Mouse (Mus musculus): ENCODE measurements around the gene Vps13c.

Vps13c gene

DNA sequence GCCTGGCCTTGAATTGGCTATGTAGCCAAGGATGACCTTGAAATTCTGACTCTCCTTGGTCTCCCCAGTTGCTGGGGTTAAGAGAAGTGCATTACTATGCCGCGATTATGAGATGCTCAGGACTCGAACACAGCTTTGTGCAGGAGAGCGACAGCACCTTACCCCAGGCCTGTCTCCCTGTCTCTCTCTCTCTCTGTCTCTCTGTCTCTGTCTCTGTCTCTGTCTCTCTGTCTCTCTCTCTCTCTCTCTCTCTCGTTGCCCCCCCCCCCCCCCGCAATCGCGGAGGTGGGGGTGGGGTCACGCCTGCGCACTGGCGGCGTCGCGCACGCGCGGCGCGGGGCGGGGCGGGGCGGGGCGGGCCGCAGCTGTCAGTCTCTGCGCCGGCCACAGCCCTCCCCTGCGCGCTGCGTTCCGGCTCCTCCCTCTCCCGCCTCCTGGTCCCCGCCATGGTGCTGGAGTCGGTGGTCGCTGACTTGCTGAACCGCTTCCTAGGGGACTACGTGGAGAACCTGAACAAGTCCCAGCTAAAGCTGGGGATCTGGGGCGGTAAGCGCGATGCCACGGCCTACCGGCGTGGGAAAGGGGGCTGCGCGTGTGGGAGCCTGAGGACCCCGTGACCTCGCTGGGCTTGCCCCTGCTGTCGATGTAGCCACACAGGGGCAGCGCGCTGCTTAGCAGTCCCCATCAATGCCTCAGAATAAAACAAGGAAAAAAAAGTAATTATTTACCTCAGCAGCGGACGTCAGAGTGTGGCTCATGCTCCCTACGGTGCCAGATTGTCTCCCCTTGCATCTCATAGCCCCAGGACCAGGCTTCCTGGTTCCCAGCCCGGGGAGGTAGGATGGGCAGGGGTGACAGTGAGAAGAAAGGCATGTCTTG lies at the start of gene Vps13c:
Gene Vps13c, plus strand, starts transcription at position 416 of the 879 bp plus-strand sequence.
- in situ Hi-C loops (cut with MboI, MseI): loop anchor here in 1 of 2 experiments (25.0 kb wide), 1 partner anchor 122 kb away; no protein-coding TSS in a partner anchor

DNA sequence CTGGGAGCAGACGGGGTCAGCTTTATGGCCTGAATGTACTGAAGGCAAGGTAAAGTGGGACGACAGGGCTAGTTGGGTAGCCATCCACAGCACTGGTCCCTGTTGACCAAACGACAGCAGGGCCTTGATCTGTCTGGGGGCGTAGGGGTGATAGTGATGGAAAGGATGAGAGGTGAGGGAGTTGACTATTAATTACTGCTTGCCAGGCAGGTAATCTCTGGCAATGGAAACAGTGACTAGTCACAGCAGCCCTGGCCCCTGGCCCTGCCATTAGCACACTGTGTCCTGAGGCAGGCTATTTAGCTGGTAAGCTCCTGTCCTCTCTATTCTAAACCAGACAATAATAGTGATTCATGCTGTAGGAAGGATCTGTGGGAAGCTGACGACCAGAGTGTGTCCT lies 47.8 kb upstream of the Vps13c start:
- in situ Hi-C loops (cut with MboI, MseI): loop anchor here in 1 of 2 experiments (25.0 kb wide), 1 partner anchor 1630 kb away; the partner anchor contains the start of gene Dapk2

DNA sequence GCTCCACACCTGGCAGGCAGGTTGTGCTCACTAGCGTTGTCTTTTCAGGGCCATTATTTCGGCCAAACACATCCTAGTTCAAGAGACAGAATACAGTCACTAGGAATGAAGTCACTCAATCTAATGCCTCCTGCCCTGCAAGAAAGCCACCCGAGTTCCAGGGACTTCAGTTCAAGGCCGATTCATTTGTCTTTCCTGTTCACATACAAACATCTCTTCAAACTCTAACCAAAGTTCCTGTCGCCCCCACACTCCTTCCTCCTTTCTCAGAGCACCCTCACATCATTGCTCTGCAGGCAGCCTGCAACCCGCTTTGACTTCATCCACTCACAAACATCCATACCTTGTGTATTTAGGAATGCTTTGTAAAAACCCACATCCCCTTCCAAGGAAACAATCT lies 46.7 kb upstream of the Vps13c start:
- in situ Hi-C loops (cut with MboI, MseI): loop anchor here in 1 of 2 experiments (25.0 kb wide), 1 partner anchor 1631 kb away; the partner anchor contains the start of gene Dapk2

DNA sequence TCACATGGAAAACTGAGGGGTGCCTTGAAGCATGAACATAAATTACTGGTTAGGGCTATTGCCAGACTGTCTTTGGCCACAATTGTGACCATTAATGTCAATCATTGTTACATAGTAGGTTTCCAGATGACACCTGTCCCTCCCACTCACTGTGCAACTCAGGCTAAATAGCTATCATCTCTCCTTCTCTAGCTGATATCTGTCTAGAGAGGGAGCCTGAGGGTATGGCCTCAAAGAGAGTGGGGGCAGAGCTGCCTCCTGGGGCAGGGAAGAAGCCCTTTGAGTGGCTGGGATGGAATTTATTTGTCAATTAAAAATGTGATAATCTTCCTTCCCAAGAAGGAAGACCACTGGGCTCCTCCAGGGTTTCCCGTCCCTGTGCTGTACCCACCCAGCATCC lies 46.0 kb upstream of the Vps13c start:
- in situ Hi-C loops (cut with MboI, MseI): loop anchor here in 1 of 2 experiments (25.0 kb wide), 1 partner anchor 1632 kb away; the partner anchor contains the start of gene Dapk2

DNA sequence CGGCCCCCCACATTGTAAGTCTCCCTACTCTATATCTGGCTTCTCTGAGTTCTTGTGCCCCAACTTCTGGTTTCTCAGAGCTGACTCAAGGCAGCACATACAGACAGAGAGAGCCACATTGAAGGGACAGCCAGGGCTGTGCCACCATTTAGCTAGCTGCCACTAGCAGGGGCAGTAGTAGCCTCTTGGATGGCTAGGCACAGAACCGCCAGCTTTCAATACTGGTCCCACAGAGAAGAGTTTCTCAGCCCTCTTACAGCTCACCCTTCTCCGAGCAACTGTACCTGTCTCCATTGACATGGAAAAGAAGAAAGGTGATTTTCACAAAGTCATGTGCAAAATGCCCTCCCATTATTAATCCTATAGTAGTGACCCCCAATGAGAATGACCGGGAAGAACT lies 45.5 kb upstream of the Vps13c start:
- in situ Hi-C loops (cut with MboI, MseI): loop anchor here in 1 of 2 experiments (25.0 kb wide), 1 partner anchor 1632 kb away; the partner anchor contains the start of gene Dapk2

DNA sequence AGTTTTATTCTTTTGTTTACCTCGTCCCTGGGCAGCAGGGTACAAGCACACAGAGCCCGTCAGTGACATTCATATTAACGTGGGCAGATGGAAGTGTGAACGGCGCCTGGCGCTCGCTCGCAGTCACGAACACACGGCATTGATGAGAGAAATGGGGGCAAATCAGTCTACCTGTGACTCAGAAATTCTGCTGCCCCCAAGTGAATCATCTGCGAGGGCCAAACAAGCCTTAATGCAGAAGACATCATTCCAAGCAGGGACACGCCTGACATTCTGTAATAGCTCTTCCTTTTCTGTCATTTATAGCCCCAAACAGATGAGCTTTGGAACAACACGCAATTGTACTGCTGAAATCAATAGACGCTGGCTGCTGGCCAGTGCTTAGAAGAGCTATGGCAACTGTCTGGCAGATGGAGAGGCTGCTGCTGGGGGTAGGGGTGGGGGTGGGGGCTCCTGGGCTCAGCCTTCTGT lies 45.0 kb upstream of the Vps13c start:
- in situ Hi-C loops (cut with MboI, MseI): loop anchor here in 1 of 2 experiments (25.0 kb wide), 1 partner anchor 1633 kb away; the partner anchor contains the start of gene Dapk2

DNA sequence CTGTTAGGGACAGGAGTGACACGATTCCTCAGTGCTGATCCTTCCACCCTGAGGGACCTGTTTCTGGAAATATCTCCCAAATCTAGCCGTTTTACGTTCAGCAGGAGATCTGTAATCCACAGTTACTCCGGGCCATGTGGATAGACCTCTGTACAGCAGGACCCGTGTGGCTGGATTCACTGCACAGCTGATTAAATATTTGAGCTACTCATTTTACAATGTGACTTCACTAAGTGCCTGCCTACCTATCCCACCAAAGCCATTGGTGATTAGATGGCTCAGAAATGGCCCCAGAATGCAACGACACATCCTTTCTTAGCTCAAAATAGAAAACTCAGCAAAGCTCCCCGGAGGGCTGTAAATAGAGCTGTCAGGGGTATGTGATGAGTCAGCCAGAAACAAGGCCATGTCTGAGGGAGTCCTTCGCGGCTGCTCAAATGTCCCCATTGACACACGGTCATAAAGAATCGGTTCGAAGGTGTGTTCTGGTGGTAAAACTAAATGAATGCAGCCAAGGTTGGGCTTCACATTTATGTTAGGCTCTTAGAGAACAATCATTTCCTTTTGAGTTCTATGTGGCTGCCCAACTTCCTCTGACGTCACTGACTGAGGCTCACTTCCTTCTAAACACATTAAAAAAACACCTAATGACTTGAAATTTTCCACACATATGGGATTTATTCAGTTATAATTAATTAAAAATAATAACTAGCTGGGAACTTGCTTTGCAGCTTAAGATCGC lies 40.9 kb upstream of the Vps13c start:
- in situ Hi-C loops (cut with MboI, MseI): loop anchor here in 1 of 2 experiments (25.0 kb wide), 1 partner anchor 1637 kb away; the partner anchor contains the start of gene Dapk2

DNA sequence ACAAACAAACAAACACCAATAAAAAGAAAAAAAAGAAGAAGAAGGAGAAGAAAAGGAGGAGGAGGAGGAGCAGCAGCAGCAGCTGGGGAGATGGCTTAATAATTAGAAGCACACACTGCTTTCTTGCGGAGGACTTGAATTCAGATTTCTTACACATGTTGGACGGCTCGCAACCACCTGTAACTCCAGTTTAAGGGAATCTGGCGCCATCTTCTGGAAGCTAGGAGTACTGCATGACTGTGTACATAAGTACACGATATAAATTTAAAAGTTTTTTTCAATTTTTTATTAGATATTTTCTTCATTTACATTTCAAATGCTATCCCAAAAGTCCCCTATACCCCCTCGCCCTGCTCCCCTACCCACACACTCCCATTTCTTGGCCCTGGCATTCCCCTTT lies 38.0 kb upstream of the Vps13c start:
- in situ Hi-C loops (cut with MboI, MseI): loop anchor here in 1 of 2 experiments (5.0 kb wide), 1 partner anchor 120 kb away; no protein-coding TSS in a partner anchor

DNA sequence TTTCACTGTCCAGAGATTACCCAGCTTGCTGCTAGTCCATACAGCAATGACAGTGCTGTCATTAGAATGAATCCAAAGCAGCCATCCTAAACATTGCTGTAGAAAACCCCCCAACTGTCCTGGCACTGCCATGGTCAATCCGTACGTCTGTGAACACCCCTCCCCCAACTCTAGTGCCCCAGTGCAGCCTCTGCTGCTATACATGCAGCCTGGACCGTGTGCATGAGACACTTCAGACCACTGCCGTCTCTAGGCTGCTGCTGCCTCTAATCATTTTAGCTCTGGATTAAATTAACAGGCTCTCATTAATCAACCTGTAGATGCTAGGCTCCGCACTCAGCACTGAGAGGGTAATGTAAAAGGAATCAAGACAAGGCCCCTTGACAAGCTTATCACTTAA lies 33.2 kb upstream of the Vps13c start:
- in situ Hi-C loops (cut with MboI, MseI): loop anchor here in 1 of 2 experiments (5.0 kb wide), 1 partner anchor 95 kb away; no protein-coding TSS in a partner anchor

DNA sequence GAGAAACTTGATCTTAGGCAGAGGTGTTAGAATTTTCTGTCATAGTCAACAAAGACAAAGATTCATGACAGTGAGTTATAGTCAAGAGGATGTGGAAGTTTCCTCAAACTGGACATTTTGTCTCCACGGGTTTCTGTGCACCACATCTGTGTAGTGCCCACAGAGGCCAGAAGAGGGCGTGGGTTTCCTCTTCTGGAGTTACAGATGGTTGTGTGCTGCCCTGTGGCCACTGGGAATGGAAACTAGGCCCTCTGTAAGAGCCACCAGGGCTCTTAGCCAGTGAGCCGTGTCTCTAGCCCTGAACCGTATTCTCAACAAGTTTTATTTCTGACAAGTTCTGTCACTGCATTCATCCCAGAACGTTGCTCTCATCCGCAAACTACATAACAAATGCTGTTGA lies 29.7 kb upstream of the Vps13c start:
- in situ Hi-C loops (cut with MboI, MseI): no loop called here

DNA sequence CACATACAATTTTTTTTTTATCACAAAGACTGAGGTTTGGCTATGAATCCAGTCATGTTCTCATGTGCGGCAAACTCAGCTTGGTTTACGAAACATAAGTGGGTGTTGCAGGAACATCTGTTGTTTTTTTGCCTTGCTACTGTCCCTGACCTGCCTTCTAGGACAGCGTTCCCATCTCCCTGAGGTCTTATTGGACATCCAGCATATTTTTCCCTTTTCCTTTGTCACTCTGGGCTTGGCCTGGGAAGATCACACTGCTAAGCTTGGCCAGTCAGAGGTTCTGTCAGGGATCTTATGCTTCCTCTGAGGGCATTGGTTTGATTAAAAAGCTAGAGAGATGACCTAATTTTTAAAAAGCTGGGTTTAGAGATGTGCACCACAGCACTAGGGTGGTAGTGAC lies 29.1 kb upstream of the Vps13c start:
- in situ Hi-C loops (cut with MboI, MseI): no loop called here

DNA sequence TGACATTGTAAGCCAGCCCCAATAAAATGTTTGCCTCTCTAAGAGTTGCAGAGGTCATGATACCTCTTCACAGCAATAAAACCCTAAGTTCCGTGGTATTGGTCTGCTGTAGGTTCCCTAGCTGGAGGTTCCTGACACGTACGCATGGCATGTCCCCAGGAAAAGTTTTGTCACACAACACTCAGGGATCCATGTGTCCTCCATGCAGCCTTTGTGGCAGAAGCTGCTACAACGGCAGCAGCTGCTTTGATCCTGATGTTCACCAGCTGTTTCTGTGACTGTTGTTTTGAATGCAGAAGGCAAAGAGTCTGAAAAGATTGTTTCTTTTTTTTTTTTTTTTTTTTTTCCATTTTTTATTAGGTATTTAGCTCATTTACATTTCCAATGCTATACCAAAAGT lies 27.0 kb upstream of the Vps13c start:
- in situ Hi-C loops (cut with MboI, MseI): no loop called here

DNA sequence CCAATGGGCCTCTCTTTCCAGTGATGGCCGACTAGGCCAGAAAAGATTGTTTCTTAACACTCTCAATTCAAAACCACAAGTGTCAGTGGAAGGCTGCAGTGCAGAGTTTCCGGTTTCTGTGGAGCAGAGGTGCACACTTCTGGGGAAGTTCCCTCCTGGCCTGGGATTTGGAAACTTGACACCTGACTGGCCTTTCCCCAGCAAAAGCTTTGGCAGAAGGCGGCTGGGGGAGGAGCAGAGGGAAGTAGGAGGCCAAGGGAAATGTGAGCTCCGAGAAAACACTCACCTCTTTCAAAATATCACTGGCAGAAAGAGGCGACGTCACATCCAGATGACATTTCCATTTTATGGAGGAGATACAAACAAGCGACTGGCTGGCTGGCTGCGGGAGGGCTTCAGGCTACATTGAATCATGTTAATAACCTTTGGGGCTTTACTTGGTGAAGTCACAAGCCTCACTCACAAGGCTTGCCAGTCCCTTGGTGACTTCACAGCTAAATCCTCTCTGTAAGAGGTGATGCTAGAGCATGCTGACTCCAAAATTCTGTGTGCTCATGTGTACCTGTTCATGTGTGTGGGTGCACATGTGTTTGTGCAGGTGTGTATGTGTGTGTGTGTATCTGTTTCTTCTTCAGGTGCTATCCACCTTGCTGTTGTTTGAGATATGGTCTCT lies 26.4 kb upstream of the Vps13c start:
- in situ Hi-C loops (cut with MboI, MseI): no loop called here

DNA sequence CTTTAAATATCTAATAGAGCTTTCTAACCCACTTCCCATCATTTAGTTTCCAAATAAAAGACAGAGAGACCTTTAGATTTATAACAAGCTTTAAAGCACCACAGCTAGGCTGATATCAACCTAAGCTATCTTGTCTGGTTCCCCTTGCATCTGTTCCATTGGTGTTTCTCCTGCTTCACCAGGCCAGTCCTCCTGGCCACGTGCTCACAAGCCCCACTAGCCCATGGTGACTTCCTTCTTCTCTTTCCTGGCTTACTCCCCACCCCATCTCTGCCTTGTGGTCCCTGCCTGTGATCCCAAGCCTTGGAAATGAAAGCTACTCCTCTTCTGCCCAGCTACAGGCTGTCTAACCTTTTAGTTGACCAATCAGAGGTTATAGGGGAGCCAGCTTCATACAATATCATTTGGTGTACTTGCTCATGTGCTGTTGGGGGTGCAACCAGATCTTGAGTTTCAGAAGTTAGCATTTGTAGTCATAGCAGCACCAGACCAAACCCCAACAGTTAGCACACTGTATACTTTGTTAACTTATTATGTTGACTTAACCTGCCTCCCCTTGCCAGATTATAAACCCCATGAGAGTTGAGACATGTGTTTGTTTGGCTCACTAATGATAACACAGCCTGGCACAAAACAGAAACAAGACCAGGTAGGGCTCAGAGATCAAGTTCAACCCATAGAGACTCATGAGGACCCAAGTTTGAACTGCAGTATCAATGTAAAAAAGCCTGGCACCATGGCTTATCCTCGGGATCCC lies 23.8 kb upstream of the Vps13c start:
- in situ Hi-C loops (cut with MboI, MseI): loop anchor here in 1 of 2 experiments (5.0 kb wide), 1 partner anchor 156 kb away; no protein-coding TSS in a partner anchor

DNA sequence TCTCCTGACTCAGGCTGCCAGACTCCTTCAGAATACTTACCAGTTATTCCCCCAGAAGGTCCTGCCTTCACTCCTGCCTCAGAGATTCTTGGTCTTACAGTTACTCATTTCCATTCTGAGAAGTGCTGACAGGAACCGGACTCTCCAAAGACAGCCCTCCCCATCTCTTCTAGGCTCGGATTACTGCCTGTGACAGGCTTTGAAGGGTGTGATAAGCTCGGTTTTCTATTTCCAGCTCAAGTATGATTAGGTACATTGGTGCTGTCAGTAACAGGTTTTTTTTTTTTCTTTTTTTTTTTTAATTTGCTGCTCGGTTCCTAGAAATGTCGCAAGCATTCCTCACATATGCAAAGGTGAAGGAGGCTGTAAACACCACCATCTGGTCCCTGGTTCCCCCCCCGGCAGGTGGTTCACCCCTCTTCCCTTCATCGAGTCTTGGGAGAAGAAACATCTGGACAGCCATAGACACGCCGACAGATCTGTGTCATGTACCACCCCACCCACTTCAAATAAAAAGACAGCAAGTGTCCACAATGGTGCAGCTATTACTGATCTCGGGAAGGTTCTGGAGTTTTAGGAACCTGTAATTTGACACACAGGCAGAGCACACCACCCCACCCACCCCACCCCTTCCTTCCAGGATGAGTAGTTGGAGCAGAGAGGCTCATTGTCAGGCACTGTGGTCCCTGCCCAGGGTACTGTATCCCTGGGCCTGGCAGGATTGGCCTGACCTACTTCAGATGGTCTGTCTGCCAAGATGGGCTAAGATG lies 22.1 kb upstream of the Vps13c start:
- in situ Hi-C loops (cut with MboI, MseI): loop anchor here in 1 of 2 experiments (5.0 kb wide), 1 partner anchor 154 kb away; no protein-coding TSS in a partner anchor

DNA sequence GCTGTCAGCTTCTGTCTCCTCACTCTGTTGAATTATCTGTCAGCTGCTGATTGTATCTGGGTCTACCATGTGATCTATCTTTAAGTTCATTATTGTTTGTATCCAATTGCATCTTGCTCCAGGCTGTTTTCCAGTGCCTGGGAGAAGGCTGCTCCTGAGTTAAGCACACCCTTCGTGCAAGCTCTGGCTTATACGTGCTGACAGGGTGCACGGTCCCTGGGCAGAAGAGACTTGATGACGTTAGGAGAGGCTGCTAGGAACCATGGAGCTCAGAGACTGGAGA lies 21.6 kb upstream of the Vps13c start:
- in situ Hi-C loops (cut with MboI, MseI): loop anchor here in 1 of 2 experiments (5.0 kb wide), 1 partner anchor 154 kb away; no protein-coding TSS in a partner anchor

DNA sequence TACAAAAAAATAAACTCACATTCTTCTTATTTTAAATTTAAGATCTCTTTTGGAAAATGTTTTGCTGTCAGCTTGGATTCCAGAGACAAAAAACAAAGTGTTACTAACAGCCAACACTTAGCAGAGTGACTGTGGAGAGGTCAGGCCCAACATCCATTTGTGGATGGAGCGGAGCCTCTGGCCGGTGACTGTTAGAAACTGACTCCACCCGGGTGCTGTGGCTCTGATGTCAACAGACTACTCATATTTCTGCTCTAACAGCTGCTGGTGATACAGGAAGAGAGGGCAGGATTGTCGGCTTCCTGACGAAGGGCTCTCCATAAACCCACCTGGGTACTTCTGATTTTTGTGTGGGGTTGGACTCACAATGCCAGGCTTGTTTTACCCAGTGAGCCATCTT lies 17.1 kb upstream of the Vps13c start:
- in situ Hi-C loops (cut with MboI, MseI): no loop called here

DNA sequence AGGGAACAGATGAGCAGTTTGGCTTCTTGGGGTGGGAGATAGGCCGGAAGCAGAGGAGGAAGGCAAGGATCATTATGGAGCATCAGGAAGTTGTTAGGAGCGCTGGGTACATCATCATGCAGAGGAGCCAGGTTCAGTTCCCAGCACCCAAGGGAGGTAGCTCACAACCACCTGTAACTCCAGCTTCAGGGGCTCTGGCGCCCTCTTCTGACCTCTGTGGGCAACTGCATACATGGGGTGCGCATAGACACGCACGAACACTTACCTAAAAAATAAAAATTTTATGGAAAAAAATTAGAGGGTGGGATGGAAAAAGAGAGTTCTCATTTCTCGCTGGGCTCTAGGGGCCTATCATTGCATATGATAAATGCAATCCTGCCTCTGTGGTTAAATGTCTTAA lies 14.7 kb upstream of the Vps13c start:
- in situ Hi-C loops (cut with MboI, MseI): loop anchor here in 1 of 2 experiments (25.0 kb wide), 1 partner anchor 137 kb away; no protein-coding TSS in a partner anchor

DNA sequence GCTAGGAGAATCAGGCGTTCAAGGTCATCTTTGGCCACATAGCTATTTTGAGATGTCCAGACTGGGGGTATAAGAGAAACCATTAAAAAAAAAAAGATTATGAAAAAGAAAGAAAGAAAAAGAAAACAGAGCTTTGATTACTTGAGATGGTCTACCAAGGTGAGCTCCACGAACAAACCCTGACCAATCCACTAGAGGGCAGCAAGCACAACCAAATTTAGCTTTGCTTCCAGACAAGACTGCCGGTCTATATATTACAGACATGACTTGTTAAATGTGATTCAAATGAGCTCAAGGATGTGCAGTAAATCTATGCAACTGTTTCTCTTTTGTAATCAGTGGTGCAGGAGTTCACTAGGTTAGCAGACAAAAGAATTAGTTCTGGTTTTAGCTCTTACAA lies 12.0 kb upstream of the Vps13c start:
- in situ Hi-C loops (cut with MboI, MseI): loop anchor here in 1 of 2 experiments (25.0 kb wide), 1 partner anchor 134 kb away; no protein-coding TSS in a partner anchor

All from T-helper 17 cell (primary cell).